Mouse (Mus musculus): ENCODE results near the gene Kank1. TPM values are rescaled to one million over a fixed set of nuclear protein-coding genes. Genes with fewer than 3 reads are reported as not detected.

Gene Kank1
- polyA plus RNA-seq (2011; ENCODE audit: insufficient read length, low read depth, missing spikeins): 30.6 and 37.1 TPM in 2 replicates

DNA sequence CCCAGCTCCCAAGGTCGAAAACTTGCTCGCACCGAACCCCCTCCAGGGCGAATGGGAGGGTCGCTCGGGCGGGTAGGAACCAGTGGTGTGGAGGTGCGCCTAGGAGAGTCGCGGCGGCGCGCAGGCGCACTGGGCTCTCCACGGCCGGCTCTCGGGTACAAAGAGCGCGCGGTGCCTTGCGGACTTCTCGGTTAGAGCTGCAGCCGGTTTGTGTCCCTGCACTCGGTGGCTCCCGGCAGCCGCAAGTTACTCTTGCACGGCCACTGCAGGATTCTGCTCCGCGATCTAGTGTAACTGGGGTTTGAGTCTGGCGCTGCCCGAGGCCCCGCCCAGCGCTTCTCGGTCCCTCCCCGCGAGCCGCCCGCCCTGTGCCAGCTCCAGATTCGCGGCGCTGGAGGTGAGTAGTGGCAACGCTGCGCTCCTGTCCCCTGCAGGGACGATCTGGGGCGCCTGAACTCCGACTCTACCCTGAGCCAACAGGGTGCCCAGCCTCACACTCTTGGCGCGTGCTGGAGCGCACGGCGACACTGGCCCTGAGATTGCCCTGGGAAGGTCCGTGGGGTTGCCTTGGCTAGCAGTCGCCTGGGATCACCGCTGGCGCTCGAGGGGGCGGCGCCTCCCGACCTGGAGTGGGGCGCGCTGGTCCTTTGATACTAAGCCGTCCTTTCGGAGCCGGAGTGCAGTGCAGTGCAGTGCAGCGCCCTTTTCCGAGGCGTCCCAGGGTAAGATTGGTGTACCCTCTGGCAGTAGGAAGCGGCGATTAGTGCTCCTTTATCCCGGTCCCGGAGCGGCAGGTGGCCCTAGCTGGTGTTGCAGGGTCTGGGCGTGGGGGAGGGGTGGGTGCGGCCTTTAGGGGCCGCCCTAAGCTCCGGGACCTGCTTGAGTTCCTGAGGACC is at the start of gene Kank1:
TSS of gene Kank1 (plus strand) at position 380 of the 896 bp plus-strand sequence.
- no peak for TF ChIP-seq CTCF (IDR thresholded peaks at IDR 0.05; ENCODE audit: borderline replicate concordance, insufficient read depth, low read length)
- no peak for TF ChIP-seq POLR2A (IDR thresholded peaks at IDR 0.05; ENCODE audit: low read depth, low read length)
- Histone ChIP-seq H3K4me3 (ENCODE audit: insufficient read depth, low read length) (peak within 1 kb of the TSS; percentile 72), H3K4me1 (ENCODE audit: control insufficient read depth, insufficient read depth, low read length) (no peaks in the 10 kb centered on the region), H3K27ac (ENCODE audit: insufficient read depth, low read length) (no peak within 1 kb of the TSS)

DNA sequence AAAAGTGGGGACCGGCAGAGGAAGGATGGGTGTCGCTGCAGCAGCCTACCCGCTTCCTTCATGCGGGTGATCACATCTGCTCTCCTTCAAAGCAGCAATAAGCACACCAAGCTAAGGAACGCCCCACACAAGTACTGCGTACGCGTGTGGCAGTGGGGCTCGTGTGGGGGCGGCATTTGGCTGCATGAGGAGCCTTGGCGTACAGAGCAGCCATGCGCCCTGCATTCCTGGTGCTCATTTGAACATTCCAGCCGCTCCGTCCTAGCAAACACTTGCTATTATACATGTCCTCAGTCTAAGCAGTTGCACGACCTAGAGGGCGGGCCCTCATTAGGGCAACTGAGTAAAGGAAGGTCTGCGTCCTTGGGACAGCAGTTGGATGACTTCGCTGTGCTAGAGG is 49.1 kb upstream of the Kank1 start:
- TF ChIP-seq CTCF (IDR thresholded peaks at IDR 0.05; ENCODE audit: borderline replicate concordance, insufficient read depth, low read length): no peak
- TF ChIP-seq POLR2A (IDR thresholded peaks at IDR 0.05; ENCODE audit: low read depth, low read length): no peak
- Histone ChIP-seq H3K4me3 (ENCODE audit: insufficient read depth, low read length) (no peak overlapping the region), H3K27ac (ENCODE audit: insufficient read depth, low read length) (no peak overlapping the region), H3K4me1 (ENCODE audit: control insufficient read depth, insufficient read depth, low read length) (no peaks in the 10 kb centered on the region)

DNA sequence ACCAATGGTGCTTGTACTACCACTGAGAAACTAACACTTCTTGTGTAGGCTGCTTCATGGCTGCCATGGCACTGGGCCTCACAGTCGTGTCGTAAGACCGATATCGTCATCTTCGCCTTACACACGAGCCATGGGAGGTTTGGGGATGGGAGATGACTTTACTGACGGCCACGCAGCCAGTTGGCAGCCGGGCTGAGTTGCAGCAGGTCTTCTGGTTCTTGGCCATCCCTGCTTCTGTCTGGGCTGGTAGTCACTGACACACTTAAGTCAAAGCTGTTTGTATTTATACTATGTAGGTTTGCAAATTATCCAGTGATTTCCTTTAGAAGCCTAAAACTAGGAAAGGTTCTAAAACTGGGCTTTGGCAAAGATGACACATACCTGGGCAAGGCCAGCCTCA is 43.0 kb upstream of the Kank1 start:
- TF ChIP-seq CTCF (IDR thresholded peaks at IDR 0.05; ENCODE audit: borderline replicate concordance, insufficient read depth, low read length) (no peak), POLR2A (IDR thresholded peaks at IDR 0.05; ENCODE audit: low read depth, low read length) (no peak)
- no peaks in the 10 kb centered on the region for H3K4me1 ChIP-seq (ENCODE audit: control insufficient read depth, insufficient read depth, low read length)
- no peak overlapping the region for H3K4me3 ChIP-seq (ENCODE audit: insufficient read depth, low read length)
- H3K27ac ChIP-seq (ENCODE audit: insufficient read depth, low read length): no peak overlapping the region

DNA sequence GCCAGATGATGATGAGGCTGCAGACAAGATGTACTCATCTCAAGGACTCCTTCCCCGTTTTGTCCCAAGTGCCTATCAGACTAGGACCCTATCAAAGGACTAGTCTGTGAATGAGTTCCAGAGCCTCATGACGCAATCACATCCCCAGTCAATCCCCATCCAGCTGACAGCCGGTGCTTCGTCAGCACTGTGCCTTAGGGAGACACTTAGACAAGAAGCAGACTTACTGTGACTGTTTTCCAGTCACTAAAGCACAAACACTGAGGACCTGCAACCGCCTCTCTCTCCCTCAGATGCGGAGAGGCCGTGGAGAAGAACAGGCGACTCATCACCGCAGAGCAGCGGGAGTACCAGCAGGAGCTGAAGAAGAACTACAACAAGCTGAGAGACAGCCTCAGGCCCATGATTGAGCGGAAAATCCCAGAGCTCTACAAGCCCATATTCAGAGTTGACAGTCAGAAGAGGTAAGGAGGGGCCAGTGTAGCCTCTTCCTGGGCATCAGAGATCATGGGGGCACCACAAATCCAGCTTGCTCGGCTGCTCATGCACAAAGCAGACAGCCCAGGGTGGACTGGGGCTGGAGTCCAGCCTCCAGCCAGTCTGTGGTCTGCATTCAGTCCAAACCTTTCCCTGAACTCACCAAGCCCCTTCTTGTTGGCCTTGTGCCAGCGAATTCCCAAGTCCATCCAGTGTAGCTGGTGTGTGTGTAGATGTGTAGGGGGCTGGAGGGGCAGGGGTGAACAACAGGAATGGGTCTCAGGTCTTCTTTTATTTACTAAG is 36.5 kb upstream of the Kank1 start:
- Histone ChIP-seq H3K4me1 (ENCODE audit: control insufficient read depth, insufficient read depth, low read length) (no peaks in the 10 kb centered on the region), H3K27ac (ENCODE audit: insufficient read depth, low read length) (no peak overlapping the region), H3K4me3 (ENCODE audit: insufficient read depth, low read length) (no peak overlapping the region)
- TF ChIP-seq CTCF (IDR thresholded peaks at IDR 0.05; ENCODE audit: borderline replicate concordance, insufficient read depth, low read length): no peak
- no peak for TF ChIP-seq POLR2A (IDR thresholded peaks at IDR 0.05; ENCODE audit: low read depth, low read length)

DNA sequence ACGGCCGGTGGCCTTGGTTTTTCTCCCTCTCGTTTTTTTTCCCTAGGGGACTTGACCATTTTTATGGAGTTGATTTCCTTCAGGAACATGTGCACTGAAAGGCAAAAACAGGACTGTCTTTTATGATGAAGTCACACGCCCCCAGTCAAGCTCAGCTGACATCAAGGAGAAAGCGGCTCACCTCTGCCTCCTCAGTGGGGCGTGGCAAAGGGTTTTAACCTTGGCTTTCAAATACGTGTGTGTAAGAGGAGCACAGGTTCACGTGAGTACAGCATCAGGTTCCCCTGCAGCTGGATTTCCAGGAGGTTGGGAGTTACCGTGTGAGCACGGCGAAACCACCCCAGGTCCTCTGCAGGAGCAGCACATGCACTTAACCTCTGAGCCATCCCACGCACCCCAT is 33.7 kb upstream of the Kank1 start:
- TF ChIP-seq POLR2A (IDR thresholded peaks at IDR 0.05; ENCODE audit: low read depth, low read length) (no peak), CTCF (IDR thresholded peaks at IDR 0.05; ENCODE audit: borderline replicate concordance, insufficient read depth, low read length) (no peak)
- no peak overlapping the region for H3K4me3 ChIP-seq (ENCODE audit: insufficient read depth, low read length)
- no peaks in the 10 kb centered on the region for H3K4me1 ChIP-seq (ENCODE audit: control insufficient read depth, insufficient read depth, low read length)
- no peak overlapping the region for H3K27ac ChIP-seq (ENCODE audit: insufficient read depth, low read length)

DNA sequence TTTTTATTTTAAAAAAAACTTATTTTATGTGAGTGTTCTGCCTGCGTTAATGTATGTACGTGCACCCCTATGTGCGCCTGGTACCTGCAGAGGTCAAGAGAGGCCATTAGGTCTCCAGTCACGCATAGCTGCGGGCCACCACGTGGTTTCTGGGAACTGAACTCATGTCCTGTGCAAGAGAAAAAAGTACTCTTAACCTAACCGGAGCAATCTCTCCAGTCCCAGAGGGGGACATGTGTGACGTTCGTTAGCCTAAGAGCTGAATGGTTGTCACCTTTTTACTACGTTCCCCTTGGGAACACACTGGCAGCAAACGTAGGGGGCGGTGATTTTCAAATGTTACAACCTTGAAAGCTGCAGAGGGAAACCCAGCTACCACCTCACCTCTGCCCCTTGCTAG is 29.8 kb upstream of the Kank1 start:
- H3K4me3 ChIP-seq (ENCODE audit: insufficient read depth, low read length): no peak overlapping the region
- no peak for TF ChIP-seq POLR2A (IDR thresholded peaks at IDR 0.05; ENCODE audit: low read depth, low read length)
- no peak for TF ChIP-seq CTCF (IDR thresholded peaks at IDR 0.05; ENCODE audit: borderline replicate concordance, insufficient read depth, low read length)
- no peaks in the 10 kb centered on the region for H3K4me1 ChIP-seq (ENCODE audit: control insufficient read depth, insufficient read depth, low read length)
- H3K27ac ChIP-seq (ENCODE audit: insufficient read depth, low read length): no peak overlapping the region

DNA sequence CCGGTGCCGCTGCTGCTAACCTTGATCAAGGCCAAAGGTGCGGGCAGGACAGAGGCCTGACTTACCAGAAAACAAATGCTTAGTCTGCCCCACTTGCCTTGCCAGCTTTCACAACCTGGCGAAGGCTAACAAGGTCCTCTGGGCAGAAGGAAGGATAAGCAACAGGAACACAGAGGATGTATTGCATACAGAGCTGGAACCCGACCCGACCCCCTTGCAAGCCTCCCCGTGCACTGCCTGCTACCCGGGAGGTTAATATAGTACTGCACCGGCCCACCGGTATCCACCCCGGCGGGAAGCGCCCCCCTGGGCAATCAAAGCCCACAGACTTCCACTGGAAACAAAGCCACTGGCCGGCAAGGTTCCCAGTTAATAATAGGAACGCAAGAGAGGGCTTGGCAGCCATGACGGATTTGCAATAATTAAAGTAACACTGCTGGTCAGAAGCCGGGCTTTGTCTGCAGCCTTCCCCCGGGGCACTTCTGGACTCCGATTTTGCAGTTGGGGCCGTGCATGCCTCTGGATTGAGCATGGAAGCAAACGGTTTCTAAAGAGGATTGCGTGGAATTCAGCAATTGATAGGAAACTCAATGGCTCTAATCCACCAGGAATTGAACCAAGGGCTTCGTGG is 28.9 kb upstream of the Kank1 start:
- H3K4me3 ChIP-seq (ENCODE audit: insufficient read depth, low read length): no peak overlapping the region

DNA sequence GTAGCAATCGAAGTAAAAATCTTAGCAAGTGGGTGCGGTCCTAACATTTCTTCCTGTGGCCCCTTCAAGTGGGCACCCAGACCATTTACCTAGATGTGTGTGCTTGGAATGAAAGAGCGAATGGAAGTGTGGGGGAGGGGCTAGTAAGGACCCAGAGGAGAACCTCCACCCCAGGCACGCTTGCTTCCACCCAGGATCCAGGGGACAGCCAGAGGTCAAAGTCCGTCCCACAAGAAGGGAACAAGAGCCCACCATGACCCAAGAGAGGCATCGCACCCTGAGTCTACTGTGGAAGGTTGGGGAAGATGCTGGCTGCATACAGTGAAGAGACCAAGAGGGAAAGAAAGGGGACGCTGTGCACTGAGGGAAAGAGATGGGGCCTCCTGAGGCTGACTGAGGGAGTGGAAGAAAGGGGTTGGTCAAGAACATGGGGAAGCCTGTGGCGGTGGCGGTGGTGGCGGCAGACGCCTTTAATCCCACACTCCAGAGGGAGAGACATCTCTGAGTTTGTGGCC is 28.1 kb upstream of the Kank1 start:
- H3K27ac ChIP-seq (ENCODE audit: insufficient read depth, low read length): no peak overlapping the region
- H3K4me3 ChIP-seq (ENCODE audit: insufficient read depth, low read length): no peak overlapping the region
- TF ChIP-seq POLR2A (IDR thresholded peaks at IDR 0.05; ENCODE audit: low read depth, low read length): no peak
- TF ChIP-seq CTCF (IDR thresholded peaks at IDR 0.05; ENCODE audit: borderline replicate concordance, insufficient read depth, low read length): no peak
- no peaks in the 10 kb centered on the region for H3K4me1 ChIP-seq (ENCODE audit: control insufficient read depth, insufficient read depth, low read length)

More for the DNA sequence above, 28.9 kb upstream of the Kank1 start:
- Histone ChIP-seq H3K4me1 (ENCODE audit: control insufficient read depth, insufficient read depth, low read length) (no peaks in the 10 kb centered on the region), H3K27ac (ENCODE audit: insufficient read depth, low read length) (no peak overlapping the region)
- TF ChIP-seq CTCF (IDR thresholded peaks at IDR 0.05; ENCODE audit: borderline replicate concordance, insufficient read depth, low read length) (no peak), POLR2A (IDR thresholded peaks at IDR 0.05; ENCODE audit: low read depth, low read length) (no peak)

DNA sequence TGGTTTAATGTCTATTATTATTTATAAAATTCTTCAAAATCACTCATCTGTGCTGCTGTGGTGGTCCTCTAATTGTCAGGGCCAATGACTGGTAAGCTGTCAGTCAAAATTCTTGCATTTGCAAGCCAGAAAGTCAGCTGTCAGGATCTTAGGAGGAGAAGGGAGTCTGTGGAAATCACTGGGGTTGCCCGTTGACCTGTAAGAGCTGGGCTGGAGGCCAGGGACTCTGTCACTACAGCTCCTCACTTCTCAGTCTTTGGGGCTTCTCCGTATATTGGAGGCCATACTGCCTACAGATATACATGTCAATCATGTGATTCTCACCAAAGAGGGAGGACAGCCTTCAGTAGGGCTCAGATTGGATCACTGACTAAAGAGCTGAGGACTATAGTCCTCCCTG is 16.2 kb upstream of the Kank1 start:
- Histone ChIP-seq H3K4me1 (ENCODE audit: control insufficient read depth, insufficient read depth, low read length) (no peaks in the 10 kb centered on the region), H3K4me3 (ENCODE audit: insufficient read depth, low read length) (no peak overlapping the region), H3K27ac (ENCODE audit: insufficient read depth, low read length) (no peak overlapping the region)
- no peak for TF ChIP-seq CTCF (IDR thresholded peaks at IDR 0.05; ENCODE audit: borderline replicate concordance, insufficient read depth, low read length)
- TF ChIP-seq POLR2A (IDR thresholded peaks at IDR 0.05; ENCODE audit: low read depth, low read length): no peak

Data from embryonic fibroblast, embryonic 13.5 days (primary cell).